Mouse (Mus musculus) left cerebral cortex, adult 8-10 months (tissue): ENCODE results near the gene Tmod4. TPM values are rescaled to one million over a fixed set of nuclear protein-coding genes. Genes with fewer than 3 reads are reported as not detected.
"Not testable (repeated sequence)": the region's sequence is repeated elsewhere in the genome, so short reads cannot be mapped to it uniquely, and the experiment has no call there.

Source experiments
- DNase-seq, 2 experiments: peaks; one replicate each; pipeline ENCODE4 v3.0.0; 2022; ENCODE audit warnings: low spot score in 2 of 2
- total RNA-seq, 4 experiments: library from RNA; stranded (reverse); gene quantifications; 2 replicates each; pipeline ENCODE4 v1.2.4; 2022

Gene Tmod4
- under 1 TPM in 2 of 4 experiments, not detected in 2; 0.51 to 0.62 TPM for total RNA-seq

DNA sequence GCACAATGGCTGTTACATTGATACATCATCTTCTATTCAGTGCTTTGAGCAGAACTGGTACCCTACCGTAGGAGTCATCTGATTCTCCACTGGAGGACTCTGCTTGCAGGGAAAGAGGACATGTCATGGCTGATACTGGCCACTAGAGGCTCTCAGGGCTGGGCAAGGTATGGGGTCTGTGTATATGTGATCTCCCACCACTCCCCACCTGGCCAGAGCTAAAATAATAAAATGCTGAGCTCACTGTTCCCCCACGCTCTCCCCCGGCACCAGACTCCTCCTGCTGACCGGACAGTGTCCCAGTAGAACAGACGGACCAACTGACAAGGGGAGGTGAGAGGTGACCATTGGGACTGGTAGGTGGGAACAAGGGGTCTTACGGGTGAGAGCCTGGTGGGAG, at the start of gene Tmod4:
TSS of gene Tmod4 (plus strand) at position 231 of the 400 bp plus-strand sequence.
- DNase-seq: no peak

DNA sequence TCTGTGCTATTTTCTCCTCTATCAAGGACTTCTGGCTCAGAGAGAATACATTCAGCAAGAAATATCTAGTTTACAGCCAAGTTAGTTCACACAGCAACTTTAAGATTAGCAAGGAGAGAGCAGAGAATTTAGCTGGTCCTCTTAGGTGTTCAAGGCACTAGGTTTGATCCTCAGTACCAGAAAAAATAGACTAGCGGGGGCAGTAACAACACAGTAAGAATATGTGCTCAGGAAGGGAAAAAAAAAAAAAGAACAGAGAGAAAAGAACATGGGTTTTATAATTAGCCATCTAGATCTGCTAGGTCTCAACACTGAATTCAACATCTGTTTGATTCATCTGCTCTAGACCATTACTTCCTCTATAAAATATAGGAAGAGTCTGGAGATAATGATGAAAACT, 36.2 kb upstream of the Tmod4 start:
- no peak for DNase-seq

DNA sequence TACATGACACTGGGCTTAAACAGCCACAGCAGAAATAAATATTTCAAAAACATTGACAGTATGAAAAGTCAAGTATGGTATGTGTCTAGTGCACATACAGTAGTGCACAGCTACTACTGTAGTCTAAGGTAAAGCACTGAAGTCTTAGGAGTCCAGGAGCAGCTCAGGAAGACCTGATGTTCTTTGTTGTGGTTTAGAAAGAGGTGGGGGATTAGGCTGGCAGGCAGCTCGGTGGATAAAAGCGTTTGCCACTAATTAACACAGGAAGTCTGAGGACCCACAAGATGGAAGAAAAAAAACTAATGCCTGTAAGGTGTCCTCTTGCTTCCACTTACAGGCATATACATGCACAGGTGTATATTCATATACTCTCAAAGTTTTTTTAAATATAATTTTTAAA, 23.4 kb upstream of the Tmod4 start:
- DNase-seq: no peak

DNA sequence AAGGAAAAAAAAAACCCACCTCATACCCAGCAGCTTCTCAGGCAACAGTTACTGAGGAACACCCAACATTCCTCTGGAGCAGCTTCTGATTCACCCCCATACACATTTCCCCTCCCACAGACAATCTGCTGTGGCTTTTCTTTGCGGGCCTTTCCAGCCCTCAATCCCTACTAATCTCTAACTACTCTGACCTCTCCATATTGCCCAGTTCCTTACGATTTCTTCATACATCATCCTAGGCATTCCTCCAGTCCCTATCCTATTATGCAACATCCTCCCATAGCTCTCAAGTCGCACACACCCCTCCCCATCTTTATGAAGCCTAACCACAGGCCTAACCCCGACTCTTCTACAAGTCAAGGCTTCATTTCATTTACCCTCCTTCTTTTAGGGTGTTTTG, 19.2 kb upstream of the Tmod4 start:
- DNase-seq: peak in 1 of 2 experiments; percentile 35

DNA sequence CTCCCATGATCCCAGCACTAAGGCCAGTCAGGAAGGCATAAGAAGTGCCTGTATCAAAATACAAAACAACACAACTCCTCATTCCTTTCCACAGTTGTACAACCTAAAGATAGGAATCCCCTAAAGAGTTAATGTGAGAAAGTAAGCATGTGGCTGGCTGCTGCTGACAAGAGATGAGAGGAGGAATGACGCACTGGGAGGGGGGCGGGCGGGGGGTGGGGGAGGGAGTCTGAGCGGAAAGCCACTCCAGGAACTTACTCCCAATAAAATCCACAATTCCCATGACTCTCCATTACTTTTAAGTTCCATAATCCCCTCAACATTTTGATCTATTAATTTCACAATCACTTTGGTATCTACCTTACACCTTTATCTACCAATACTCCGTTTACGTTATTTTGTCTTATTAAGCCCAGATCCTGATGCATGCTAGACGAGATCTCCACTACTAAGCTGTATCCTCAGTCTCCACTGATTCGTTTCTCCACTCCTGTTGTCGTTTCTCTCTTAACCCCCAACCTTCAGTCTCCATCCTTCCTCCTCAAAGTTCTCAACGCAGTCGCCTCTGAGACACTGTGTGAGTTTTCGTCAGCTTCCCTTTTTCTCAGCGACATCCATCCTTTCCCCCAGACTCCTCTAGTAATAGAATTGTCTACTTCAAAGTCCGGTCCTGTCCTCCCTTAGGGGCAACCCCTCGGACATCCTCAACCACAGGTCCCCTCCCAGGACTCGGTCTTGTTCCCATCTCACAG, 18.5 kb upstream of the Tmod4 start:
- no peak for DNase-seq

DNA sequence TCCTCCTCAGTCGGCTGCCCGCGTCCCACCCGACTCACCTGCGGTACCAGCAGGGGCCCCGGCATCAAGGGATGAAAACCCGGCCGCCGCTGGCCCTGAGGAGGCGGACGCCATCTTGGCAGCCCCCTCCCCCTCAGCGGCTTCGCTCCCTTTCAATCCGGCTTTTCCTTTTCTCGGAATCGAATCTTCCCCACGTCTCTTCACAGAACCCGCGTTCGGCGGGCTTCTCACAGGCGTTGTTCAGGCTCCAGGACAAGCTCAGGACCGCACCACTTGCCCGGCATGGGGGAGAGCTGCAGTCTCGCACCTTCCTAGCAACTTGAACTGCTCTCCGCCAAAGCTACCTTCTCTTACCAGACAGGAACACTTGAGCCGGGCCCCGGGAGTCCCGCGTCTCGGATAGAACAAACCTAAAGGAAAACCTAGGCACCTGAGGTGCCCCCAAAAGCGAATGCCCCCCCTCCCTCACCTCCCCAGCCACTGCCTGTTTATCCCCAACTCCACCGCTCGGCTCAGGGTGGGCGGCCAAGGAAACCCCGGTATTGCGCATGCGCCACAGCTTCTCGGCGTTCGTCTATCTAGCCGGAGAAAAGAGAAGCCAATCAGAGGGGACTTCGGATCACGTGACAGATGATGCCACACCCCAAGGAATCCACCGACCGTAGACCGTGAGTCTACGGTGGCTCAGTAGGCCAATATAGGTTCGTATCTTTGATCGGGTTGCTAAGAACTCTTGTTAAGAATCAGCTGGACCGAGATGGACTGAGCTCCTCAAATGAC, 17.7 kb upstream of the Tmod4 start, which contains the start of gene Pip5k1a:
TSS of gene Pip5k1a (minus strand) at position 593 of the 780 bp plus-strand sequence.
- DNase-seq: peak; percentile 92 to 96

DNA sequence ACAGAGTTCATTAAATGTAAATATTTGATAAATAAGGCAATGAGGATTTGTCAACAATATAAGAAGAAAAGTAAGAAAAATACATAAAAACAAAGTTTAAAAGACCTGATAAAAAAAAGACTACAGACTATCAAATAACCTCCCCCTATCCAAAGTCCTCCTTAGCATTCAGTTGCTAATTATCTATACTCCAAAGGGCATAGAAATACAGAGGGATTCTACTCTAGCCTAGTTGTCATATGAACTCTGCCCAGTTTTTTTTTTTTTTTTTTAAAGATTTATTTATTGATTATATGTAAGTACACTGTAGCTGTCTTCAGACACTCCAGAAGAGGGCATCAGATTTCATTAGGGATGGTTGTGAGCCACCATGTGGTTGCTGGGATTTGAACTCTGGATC, 17.0 kb upstream of the Tmod4 start:
- DNase-seq: not testable (repeated sequence)

DNA sequence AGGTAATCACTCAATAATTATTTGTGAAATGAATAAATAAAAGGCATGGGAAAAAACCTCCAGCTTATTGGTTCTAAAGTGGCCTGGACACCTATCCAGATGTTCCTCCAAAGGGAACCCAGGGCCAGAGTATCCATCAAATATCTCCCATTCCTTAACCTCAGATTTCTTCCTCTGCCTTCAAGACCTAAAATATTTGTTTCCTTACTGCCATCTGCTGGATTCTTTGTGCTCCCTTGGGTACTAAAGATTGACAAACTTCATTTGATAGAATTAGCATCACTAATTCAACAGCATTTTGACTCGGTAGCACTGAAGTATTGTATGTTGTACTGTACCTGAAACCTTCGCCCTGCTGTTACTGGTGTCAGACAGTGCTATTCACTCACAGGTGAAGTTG, 16.4 kb upstream of the Tmod4 start:
- DNase-seq: no peak

DNA sequence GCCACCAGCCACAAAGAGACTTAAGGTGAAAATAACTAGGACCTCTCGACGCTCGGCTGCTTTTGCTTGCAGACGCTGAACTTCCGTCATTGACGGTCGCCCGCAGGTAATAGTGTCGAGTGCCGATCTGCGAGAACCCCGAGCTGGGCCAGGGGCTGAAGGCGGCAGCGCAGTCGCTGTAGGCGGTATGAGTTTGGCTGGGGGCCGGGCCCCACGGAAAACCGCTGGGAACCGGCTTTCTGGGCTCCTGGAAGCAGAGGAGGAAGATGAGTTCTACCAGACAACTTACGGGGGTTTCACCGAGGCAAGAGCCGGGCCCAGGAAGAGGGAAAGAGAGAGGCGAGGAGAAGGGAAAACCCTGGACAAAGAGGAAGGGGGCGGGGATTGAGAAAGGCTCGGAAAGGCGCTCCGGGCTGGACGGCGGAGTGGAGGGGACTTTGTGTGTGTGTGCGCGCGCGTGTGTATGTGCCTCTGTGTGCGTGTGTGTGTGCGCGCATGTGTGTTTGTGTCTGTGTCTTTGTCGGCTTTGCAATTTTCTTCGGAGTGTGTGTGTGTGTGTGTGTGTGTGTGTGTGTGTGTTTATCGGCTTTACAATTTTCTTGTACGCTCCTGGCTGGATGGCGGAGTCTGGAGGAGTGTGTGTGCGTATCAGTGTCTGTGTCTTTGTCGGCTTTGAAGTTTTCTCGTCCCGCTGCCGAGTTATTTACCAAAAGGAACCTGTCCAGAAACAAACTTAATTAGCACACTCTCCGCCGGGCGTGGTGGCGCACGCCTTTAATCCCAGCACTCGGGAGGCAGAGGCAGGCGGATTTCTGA, 13.2 kb upstream of the Tmod4 start, which contains the start of gene Vps72:
TSS of gene Vps72 (plus strand) at position 112 of the 816 bp plus-strand sequence.
- DNase-seq: peak; percentile 83 to 85

DNA sequence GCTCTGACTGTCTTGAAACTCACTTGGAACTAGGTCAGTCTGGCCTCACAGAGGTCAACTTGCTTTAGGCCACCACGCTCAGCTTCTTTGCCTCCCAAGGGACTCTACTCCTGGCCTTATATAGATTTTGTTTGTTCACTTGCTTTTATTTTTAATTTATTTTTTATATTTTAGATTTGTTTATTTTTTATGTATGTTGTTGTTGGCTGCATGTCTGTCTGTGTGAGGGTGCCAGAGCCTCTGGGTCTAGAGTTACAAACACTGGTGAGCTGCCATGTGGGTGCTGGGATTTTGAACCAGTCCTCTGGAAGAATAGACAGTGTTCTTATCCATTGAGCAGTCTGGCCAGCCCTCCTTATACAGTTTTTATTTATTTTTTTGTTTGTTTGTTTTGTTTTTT, 11.5 kb upstream of the Tmod4 start:
- no peak for DNase-seq

DNA sequence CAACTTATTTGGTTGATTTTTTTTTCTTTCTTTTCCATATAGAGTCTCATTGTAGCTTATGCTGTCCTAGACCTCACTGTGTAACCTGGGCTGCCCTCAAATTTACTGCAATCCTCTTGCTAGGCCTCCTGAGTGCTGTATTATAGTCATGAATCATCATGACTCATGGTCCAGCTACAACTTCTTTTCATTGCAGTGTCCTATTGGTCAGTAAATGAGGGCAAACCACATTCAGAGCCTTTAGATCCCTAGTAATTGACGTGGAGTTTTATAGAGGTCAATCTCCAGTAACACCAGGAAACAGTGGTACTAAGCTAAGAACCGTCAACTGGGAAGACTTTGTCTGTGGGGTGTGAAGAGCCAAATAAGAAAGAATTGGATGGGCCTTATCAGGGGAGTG, 6.5 kb upstream of the Tmod4 start:
- no peak for DNase-seq

DNA sequence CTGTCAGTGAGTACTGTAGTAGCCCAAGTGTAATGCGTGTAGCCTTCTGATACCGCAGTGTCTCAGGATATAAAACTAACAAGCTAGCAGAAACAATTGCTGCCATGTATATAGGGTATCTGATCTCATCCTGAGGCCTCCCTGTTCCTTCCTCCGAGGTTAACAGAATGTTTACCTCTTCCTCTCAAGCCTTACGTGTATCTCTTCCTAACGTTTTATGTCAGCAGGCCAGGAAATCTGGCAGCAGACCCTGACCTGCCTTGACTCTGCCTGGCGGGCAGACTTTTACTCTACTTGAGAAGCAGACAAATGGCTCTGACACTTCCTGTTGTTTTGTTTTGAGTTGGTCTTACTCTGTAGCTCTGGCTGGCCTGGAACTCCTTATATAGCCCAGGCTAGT, 2.7 kb upstream of the Tmod4 start:
- DNase-seq: no peak

DNA sequence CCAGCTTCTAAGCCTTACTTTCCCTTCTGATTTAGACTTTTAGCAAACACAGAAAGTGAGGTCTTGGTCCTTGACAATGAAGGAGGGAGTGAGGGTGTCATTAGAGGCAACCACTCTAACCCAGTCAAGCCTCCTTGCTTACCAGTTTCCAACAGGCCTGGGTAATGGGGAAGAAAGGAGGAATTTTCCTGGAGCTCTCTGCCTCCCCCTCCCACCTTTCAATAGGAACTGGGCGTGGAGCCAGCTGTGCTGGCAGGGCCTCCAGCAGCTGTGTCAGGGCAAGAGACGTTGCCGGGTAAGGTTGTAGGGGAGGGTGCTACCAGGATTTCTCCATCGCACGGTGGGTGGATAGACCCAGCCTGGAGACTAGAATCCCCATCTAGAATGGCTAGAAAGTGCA, 696 bp downstream of the Tmod4 start:
- no peak for DNase-seq

DNA sequence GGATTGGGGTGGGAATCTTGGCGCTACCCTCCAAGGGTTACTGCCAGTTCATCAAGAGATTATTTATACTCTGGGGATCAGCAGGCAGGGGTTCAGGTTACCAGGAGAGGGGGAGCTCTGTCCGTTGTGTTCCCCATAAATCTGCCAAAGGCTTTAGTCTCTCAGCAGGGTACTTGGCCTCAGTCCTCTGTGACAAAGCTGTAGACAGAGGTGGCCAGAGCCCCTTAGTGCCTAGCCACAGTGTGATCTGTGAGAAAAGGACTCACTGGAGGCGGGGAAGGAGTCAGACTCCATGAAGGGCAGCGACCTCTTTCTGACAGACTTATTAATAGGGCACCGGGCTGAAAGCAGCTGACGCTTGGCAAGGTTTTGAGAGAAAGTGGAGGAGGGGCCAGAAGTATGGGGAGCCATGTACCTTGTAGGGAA, 5.0 kb downstream of the Tmod4 start:
- no peak for DNase-seq

DNA sequence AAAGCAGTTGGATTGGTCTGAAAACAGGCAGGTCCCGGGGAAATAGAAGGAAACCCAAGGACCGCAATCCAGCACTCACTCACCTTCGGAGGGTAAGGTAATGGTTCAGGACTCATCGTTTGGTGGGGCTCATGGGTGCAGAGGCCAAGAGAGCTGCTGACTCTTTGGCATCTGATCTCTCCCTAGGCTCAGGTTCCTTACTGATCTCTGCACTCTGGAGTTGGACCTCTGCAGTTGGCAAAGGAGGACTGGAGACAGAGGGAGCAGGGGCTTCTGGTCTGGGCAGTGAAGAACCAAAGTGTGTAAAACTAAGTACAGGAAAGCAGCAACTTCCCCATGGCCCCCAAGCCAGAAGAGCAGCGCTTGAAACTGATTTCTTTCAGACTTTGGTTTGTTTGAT, 5.8 kb downstream of the Tmod4 start:
- DNase-seq: no peak

DNA sequence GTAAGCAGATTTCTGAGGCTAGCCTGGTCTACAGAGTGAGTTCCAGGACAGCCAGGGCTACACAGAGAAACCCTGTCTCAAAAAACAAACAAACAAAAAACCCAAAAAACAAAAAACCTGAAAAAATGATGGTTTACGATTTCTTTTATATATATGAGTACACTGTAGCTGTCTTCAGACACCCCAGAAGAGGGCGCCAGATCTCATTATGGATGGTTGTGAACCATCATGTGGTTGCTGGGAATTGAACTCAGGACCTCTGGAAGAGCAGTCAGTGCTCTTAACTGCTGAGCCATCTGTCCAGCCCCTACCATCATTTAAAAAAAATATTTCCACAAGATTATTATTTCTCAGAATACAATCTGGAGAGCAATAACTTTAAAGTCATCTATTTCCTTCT, 8.1 kb downstream of the Tmod4 start:
- not testable (repeated sequence) for DNase-seq

DNA sequence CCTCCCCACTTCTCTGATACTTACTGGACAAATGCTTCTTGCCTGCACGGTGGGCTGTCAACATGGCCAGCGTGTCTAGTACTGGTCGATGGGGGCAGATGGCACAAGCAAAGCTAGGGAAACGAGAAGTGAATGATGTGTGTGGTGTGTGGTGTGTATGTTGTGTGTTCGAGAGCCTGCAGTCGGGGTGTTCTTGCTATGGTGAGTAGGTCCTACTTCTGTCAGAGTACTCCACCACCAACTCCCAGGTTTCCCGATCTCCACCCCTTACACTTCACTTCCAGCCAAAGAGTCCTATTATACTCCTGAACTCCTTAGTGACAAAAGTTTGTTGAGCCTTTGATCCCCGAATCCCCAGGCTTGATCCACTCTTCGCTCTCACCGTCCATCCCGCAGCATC, 8.9 kb downstream of the Tmod4 start:
- DNase-seq: no peak

DNA sequence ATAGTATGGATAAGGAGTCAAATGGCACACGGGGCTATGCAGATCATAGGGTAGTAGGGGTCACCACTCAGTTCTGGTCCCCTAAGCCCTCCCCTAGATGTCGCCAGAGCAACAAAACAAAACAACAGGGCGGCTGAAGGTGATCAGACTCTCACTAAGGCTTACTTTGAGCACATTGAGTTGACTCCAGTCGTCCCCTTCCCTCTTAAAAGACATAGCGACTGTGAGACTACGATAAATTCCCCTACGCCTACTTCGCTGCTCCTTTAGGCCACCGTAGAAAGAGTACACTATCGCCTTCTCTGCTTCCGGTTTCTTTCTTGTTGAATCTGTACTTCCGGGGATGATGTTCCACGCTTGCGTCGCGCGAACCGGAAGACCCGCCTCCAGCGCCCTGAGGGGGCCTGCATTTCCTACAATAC, 9.4 kb downstream of the Tmod4 start, which contains the start of the genes Scnm1 and Lysmd1:
TSS of gene Scnm1 (minus strand) at position 332 of the 422 bp plus-strand sequence.
TSS of gene Lysmd1 (plus strand) at position 409 of the 422 bp plus-strand sequence.
- peak; percentile 74 to 94 for DNase-seq

DNA sequence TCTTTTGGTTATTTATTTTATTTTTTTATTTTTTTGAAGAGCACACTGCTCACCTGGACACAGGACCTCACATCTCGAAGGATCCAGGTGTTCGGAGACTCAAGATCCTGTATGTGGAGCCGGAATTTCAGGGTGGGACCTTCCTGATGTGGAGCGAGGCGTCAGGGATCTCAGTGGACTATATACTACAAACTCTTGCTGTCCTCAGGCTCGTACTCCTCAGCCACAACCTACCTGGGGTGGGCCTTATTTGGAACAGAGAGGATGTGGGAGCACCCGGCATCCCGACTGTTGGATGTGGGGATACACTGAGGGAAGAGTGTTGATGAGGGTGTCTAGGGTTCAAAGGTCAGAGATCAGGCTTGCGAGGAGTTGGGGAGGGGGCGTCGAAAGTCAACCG, 9.9 kb downstream of the Tmod4 start:
- DNase-seq: not testable (repeated sequence)

DNA sequence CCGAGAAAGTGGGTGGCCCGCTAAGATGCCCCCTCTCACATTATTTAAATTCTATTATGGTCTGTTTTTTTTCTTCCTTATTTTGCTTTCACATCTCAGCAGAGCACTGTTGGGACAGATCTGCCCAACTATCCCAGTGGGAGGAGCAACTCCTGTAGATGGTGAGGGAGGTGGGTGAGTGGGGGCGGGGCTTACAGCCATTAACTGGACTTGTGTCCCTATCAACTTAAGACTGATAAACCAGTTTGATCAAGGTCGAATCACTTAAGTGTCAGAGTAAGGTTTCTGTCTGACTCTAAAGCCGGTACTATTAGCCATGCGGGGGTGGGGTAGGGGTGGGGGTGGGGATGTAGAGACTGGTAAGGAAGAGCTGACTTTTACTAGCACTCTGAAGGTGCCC, 10.7 kb downstream of the Tmod4 start:
- DNase-seq: peak in 1 of 2 experiments; percentile 57

DNA sequence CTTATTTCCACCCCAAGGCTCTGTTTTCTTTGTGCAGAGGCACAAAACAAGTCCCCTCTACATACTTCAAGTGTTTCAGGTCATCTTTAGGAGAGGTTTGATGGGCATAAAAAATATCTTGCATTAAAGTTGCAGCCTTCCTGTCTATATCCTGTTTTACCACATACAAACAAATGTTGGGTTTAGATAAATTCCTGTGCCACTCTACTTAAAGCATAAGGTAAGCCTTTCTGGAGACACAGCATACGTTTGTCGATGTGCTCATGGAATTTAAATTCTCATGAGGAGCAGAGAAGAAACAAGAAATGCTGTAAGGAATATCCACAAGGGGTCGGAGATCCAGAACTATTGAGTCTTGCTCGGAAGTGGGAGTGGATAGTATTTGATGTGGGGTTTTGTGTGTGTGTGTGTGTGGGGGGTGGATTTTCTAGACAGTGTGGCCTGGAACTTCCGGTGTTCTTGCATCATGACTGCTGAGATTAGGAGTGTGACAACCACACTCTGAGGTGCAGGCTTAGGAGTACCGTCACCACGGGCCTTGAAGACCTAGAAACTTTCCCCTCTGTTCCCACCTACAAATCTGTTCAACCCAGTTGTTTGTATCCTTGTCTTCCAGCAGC, 11.3 kb downstream of the Tmod4 start:
- DNase-seq: no peak
